Mouse (Mus musculus) frontal cortex, adult 2 months (tissue): ENCODE results near the gene Gmppa. TPM values are rescaled to one million over a fixed set of nuclear protein-coding genes. Genes with fewer than 3 reads are reported as not detected.

ENCODE experiments used
- DNase-seq, 2 experiments: peaks; one replicate each; pipeline ENCODE4 v3.0.0; 2022; ENCODE audit warnings: low spot score in 1 of 2; ENCODE audit errors: extremely low spot score in 1 of 2
- polyA plus RNA-seq: library from polyadenylated mRNA; depleted of rRNA; stranded (reverse); fragments of >200 nt; gene quantifications from 2 replicates; pipeline ENCODE4 v1.2.3, GENCODE M21; 2012

Gene Gmppa
- polyA plus RNA-seq, 1 experiment, result 111 TPM

DNA sequence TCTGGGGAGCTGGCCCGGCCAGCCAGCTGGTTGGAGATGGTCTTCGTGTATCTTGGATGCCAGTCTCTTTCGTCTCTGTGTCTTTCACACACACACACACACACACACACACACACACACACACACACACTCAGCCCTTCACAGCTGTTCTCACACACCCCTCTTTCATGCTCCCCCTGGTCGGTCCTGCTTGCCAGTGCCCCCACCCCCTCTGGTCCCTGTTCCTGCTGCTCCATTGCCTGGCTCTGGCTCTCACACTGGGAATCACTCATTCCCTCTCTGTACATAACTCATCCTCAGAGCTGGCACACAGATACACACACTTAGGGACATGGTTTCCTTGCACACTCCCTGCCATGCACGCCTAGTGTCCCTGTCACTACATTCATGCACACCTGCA lies 16.2 kb downstream of the Gmppa start:
- DNase-seq, result no peak

DNA sequence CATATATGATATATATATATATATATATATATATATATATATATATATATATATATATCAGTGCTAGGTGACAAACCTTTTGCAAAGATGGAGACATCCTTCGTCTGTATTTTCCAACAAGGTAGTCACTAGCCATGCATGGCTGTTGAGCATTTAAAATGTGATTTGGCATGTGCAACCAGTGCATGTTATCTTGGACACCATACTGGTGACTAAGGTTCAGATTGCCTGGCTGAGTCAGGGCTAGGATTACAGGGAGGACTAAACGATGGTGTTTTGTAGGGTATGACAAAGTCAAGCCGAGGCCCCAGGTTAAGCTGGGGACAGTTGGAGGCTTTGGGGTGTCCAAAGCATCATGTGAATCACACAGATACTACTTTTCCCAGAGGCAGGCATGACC lies 19.7 kb downstream of the Gmppa start:
- DNase-seq, result no peak

DNA sequence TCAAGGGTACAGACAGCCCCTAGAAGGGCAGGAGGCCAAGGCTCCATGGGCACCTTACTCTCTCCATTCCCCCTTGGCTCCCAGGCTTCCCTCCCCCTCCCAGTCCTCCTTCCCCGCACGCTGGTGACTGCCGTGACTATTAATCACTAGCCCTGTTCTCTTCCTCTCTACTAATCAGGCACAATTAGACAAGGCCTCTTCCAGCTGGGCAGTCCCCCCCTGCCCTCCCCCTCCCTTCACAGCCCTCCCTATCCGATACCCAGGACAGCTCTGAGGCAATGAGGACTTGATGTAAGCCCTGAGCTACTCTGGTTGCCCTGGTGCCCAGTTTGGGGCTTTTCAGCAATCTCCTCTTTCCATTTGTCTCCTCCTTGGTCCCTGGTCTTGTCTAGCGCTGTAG lies 20.2 kb downstream of the Gmppa start:
- no peak for DNase-seq

DNA sequence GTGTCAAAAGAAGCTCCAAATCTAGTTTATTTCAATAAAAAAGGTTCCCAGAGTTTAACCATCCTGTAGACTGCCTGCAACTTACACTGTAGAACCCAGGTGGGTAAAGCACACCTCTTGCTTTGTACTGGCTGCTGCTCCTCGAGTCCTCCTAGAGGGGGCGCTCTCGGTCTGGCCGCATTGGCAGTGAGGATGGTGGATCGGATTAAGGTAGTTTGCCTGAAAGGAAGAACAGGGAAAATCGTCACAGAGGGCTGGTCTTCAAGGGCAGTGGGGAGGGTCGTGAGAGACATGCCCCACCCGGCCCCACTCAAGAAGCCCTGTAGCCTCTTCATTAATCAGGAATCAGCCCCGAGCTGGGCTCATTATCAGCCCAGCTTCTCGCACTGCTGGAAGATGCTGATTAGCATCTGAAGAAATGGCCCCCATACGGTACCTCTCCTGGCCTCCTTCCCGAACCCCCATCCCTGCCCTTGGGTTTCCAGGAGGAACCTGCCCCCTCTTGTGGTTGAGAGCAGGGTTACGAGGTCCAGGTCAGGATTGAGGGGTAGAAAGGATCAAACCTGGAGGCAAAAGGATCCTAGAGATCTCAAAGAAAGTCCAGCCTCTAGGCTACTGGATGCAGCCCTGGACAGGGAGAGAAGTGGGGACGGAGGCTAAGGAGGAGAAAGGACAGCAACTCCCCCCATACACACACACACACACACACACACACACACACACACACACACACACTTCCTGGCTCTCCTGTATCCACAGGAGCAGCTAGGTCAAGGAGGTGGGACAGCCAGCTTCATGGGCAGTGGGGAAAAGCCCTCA lies 21.2 kb downstream of the Gmppa start:
- no peak for DNase-seq

DNA sequence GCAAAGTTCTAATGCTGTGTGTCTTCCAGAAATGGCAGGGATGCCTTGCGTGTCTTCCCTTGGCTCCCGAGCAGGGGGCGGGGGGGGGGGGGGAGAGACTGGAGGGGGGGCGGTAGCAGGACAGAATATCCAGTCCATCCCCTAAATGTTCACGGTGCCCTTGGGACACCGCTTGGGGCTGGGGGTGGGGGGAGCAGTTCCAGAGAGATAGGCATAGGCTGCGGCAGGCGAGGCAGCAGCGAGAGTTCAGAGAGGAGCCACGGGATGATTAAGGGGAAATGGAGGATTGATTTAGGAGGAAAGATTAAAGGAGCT lies 21.9 kb downstream of the Gmppa start:
- DNase-seq, result no peak

DNA sequence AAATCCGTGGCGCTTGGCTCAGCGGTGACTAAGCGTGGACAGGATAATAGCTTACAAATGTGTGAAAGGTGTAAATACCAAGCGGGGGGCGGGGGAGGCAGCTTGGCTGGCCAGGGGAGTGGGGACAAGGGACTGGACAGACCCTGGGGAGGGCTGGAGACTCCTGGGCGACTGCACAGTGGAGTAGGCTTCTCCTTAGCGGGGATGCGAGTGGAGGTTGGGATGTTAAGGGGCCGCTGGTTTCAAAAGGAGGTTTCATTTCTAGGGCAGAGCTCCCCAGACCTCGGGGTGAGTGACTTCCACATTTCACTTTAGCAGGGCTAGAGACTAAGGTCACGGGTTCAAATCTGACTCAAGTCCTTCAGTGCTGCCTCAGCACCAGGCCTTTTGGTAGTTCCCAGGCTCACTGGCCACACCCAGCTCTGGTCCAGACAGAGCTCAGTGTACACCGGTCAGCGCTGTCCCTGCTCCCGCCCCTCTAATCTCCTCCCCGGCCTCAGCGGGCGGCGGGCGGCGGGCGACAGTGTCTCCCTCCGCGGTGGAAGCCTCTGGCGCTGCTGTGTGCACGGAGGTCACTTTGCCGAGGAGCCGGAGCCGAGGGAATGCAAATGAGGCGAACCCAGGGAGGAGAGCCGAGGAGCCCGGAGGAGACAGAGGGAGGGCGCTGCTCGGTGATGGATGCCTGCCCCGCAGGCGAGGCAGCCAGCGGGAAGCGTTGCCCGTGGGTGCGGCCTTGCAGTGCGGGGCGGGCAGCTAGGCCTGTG lies 22.5 kb downstream of the Gmppa start:
- DNase-seq, result peak in 1 of 2 experiments; percentile 63

DNA sequence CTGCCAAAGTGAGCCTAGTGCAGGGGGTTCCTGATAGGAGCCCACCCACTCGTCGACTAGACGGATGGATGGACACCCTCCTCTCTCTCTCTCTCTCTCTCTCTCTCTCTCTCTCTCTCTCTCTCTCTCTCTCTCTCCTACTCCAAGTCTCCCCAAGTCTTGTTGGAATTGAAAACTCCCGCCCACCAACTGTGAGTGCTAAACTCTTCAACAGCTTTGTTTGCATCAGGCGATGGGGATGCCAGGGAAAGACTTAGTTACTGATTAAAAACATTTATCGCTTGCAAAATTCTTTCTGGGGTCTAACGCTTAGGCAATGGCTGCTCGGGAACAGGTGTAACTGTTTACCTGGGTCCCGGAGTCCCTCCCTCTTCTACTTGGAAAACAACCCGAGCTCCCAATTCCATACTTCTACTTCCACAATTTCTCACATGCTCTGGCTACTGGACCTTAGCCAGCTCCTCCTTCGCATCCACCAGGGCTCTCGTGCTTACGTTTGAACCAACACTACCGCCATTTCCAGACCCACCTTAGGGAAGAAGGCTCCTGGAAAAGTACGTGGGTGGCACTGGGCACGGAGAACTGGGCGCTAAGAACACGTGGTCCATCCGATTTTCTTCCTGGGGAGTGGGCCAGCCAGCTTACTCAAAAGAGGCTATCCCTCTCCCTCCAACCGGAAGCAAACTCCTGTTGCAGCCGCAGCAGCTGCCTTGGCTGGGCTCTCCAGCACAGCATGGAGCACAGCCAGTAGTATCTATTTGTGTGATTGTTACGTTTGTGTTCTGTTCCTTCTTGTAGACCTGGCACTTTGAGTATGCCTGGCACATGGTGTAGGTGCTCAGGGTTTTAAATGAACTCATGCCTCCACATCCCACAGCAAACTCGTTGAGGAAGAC lies 23.3 kb downstream of the Gmppa start:
- peak in 1 of 2 experiments; percentile 80 for DNase-seq

DNA sequence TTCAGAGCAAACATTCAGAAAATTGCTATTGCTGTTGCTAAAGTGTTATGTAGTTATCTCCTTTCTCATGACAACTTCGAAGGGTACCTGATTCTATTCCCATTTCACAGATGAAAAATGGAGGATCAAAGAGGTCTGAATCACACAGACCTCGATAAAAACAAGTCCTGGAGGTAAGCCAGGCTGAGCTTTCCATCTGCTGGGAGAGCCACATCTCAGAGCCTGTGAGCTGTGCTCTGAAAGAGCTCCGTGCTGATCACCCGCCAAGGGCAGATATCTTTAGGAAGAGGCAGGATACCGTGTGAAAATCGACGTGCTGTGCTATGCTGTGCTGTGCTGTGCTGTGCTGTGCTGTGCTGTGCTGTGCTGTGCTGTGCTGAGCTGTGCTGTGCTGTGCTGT lies 24.6 kb downstream of the Gmppa start:
- DNase-seq, result no peak

DNA sequence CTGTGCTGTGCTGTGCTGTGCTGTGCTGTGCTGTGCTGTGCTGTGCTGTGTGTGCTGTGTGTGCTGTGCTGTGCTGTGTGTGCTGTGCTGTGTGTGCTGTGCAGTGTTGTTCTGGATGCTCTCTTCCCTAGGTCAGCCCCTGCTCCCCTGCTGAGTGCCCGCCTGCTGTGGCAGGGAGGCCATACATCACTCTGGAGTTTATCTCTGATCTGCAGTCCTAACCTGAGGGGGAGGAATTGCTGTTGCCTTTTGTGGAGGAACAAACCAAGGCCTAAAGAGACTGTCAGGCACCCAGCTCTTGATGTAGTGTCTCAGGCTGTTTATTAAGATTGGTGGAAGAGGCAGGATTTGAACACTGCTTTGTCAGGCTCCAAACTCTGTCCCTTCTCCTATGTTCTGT lies 26.9 kb downstream of the Gmppa start:
- DNase-seq, result no peak

DNA sequence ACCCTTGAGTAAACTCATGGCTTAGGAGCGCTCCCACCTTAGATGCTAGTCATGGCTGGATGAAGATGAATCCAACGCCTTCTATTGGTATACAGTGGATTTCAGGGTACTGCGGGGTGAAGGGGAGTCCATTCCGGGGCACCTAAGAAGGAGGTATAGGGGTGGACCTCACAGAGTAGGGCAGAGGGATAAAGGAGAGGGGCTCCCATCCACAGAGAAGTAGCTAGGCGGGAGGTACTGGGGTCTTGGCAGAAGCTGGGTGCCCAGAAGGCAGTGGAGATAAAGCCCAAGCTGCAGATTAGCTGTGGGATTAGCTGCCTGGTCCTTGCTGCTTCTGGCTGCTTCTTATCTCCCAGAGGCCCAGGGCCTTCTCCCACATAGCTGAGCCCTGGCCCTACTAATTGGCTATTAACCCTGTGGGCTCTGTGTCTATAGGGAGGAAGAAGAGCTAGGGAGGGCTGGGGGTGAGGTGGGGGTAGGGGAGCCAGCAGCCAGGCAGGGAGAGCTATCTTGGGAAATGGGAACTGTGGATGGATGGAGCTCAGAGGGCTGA lies 28.0 kb downstream of the Gmppa start:
- no peak for DNase-seq

DNA sequence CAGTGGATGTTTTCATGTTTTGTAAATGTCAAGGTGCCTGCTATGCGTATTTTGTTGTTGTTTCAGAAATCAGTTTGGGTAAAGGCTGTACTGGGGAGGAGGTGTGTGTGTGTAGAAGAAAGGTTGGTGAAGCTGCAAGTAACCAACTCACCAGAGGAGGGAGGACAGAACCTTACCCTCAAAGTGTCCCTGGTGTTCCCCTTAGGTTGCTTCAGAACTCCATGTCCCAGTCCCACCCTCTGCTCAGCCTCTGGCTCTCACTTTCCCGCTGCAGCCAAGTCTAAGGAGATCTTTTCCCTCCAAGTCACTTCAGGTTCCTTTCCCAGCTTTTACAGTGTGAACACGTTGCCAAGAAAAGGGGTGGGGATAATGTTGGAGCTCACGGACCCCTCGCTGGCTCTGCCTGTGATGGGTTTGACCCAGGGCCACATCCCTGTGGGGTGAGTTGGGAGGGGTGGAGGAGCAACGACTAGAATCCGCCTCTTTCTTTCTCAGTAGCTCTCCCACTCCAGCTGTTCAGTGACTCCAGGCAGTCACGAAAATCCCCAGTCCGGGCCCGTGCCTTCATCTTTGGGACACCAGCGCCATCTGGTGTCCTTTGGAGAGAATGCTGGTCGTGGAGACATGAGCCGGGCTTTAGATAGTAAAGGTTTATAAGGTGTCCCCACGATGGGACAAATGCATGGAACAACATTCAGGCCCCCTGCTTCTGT lies 31.6 kb downstream of the Gmppa start:
- DNase-seq, result peak in 1 of 2 experiments; percentile 93

DNA sequence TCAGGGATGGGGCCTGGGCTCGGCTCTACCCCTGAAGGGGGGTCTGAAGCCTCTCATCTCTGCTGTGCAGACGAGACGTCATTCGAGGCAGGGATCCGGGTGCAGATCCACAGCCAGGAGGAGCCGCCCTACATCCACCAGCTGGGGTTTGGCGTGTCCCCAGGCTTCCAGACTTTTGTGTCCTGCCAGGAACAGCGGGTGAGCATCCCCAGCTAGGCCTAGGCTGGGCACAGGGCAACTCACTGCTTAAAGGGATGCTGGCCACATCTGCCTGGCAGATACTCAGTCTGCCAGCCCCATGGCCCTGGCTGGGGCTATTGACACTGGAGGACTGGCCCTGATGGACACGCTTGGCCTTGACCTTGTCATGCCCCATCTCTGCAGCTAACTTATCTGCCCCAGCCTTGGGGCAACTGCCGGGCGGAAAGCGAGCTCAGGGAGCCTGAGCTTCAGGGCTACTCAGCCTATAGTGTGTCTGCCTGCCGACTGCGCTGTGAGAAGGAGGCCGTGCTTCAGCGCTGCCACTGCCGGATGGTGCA lies 33.6 kb downstream of the Gmppa start:
- DNase-seq, result no peak

DNA sequence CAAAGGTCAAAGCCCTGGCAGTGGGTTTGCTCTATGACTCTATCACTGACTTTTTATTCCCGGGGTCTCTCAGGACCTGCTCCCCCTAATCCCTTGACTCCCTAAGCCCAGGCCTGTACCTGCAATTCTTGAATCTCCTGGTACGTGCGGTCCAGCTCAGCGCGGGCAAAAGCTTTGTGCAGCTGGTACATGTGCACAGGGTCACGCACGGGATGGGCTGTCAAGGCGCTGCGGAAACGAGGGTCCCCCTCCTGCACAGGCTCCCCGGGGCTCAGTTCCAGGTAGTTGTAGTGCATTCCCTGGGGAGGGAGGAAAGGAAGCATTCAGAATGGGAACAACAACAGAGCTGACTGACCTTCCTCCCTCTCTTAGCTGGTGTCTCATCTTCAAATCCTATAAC lies 40.7 kb downstream of the Gmppa start:
- no peak for DNase-seq

DNA sequence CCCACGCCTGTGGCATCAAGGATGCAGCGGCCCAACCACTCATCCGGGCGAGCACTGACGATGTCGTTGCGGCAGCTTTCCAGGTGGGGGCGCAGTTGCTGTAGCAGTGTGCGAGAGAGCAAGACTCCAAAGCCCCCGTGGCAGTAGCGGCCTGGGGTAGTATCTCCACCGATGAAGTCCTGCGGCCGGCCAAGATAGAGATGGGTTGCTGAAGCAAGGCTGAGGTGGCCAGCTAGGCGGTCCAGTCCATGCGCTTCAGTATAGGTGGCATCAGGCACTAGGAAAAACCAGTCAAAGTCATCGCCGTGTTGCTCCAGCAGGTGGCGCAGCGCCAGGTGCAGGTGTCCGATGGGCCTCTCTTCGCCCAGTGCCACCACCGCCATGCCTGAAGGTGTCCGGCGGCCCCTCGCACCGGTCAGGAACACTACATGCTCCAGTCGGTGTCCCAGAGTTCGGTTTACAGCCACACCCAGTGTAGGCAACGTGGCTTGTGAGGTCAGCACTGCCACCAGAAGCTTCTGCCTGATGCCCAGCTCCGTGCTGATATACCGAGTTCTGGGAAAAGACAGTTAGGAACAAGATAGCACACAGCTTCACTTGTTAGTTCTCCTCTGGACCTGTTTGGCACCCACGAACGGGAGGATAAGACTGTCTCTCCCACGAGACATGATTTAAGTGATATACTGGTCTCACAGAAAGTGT lies 41.7 kb downstream of the Gmppa start:
- DNase-seq, result peak in 1 of 2 experiments; percentile 89

DNA sequence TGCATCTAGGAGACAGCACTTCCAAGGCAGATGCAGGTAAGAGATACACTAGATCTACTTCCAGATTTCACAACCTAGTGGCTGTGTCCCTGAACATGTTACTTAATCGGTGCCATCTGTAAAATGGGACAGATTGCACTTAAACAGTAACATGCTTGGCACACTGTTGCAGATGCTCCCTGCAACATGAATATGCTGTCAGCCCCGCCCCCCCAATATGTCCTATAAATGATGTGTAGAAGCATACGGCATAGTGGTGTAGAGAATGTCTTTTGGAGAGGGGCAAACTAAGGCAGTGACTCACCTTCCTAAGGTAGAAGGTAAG lies 42.2 kb downstream of the Gmppa start:
- DNase-seq, result peak in 1 of 2 experiments; percentile 34

DNA sequence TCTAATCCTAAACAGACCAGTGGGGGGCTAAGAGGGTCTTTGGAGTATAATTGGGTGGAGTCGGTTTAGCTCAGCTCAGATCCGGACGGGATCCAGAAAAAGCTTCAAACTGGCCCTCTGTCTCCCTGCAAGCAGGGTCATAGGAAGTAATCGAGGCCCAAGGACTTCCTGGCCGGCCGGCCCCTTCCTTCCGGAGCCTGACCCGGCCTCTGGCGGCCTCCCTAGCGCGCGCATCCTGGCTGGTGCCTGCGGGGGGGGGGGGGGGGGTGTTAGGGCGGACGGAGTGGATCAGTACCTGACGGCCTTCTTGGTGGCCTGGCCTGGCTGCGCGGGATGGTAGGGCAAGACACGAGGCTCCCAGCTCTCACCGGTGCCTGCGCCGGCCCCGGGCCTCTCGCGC lies 42.8 kb downstream of the Gmppa start:
- DNase-seq, result no peak

DNA sequence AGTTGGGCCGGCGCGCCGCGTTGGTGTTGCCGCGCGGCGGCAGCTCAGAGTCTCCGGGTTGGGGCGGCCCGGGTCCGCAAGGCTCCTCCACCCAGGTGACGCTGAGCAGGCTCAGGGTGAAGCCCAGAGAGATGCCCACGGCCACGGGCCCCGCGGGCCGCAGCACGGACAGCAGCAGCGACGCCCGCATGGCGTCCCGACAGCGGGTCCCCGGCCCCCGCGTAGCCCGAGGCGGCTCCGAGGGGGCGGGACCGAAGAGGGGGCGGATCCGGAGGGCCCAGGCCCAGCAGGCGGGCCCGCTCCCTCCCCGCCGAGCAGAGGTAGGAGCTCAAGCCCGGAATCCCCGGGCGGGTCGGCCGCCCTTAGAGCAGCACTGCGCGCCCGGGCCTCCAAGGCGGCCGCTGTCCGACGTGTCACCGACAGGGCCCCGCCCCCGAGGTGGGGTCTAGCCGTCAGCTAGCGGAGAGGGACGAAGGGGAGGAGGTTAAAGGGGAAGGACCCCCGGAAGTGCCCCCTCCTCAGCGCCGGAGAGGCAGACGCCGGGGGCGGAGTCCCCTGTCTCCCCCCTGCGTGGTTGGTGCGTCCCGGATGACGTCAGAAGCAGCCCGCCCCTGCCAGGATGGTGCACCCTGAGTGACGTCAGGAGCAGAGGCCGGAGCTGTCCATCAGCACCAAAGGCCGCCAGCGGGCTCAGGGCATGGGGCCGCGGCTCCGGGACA lies 43.3 kb downstream of the Gmppa start, which contains the start of the genes Chpf and Tmem198:
Gene Chpf (minus strand): TSS at position 392 of the 719 bp plus-strand sequence.
Gene Tmem198 (plus strand): TSS at position 617 of the 719 bp plus-strand sequence.
- DNase-seq, result peak; percentile 95 to 99

DNA sequence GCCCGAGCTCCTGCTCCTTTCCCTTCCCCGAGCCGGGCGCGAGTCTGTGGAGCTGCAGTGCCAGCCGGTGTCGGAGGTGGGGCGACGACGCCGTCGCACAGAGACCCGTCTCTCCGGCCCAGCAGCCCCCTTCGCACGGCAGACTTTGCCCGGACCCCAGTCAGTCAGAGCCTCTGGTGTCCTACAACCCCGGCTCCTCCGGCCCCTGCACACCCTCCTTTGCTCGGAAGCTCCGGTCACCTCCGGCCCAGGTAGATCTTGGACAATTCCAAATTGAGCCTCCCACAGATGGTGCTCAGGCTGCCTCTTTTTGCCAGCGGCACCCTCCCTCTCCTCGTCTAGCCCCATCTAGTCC lies 43.9 kb downstream of the Gmppa start:
- DNase-seq, result no peak

DNA sequence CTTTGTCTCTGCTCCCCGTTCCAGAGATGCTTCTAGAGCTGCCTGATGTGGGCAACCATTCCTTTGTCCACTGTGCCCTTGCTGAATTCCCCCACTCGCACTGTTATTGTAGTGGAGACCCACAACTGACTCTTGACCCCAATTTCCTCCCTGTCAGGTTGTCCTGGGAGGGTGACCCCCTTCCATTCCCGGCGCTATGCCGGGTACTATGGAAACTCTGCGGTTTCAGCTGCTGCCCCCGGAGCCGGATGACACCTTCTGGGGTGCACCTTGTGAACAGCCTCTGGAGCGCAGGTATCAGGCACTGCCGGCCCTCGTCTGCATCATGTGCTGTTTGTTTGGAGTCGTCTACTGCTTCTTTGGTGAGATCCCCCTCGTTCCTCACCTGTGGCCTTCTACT lies 44.3 kb downstream of the Gmppa start:
- no peak for DNase-seq
